Mouse (Mus musculus) ovary, postnatal 10 days (tissue): ENCODE measurements around the gene Cox11.

Experiments used
- DNase-seq: peaks from one replicate; pipeline ENCODE4 v3.0.0; 2022; ENCODE audit warnings: low spot score

The Cox11 gene

GRCm38 (mm10) chr11:90664345-90664986, 26.5 kb downstream of the Cox11 start:
- no peak for DNase-seq

GRCm38 (mm10) chr11:90665161-90665560, 27.2 kb downstream of the Cox11 start:
- no peak for DNase-seq

GRCm38 (mm10) chr11:90666144-90666757, 28.3 kb downstream of the Cox11 start:
- no peak for DNase-seq

- DNase-seq, result no peak
Measured at GRCm38 (mm10) chr11:90666916-90667315, 28.9 kb downstream of the Cox11 start.

- no peak for DNase-seq
Measured at GRCm38 (mm10) chr11:90667325-90667724, 29.4 kb downstream of the Cox11 start.

GRCm38 (mm10) chr11:90675479-90676110, 37.6 kb downstream of the Cox11 start:
- no peak for DNase-seq

GRCm38 (mm10) chr11:90677027-90677426, 39.1 kb downstream of the Cox11 start:
- no peak for DNase-seq

- DNase-seq, result no peak
Measured at GRCm38 (mm10) chr11:90677771-90678288, 39.9 kb downstream of the Cox11 start.

GRCm38 (mm10) chr11:90678582-90678981, 40.6 kb downstream of the Cox11 start:
- no peak for DNase-seq

GRCm38 (mm10) chr11:90681171-90681570, 43.2 kb downstream of the Cox11 start:
- no peak for DNase-seq

GRCm38 (mm10) chr11:90684765-90685164, 46.8 kb downstream of the Cox11 start:
- DNase-seq, result no peak

GRCm38 (mm10) chr11:90685196-90685595, 47.2 kb downstream of the Cox11 start:
- no peak for DNase-seq

GRCm38 (mm10) chr11:90686287-90687025, 48.5 kb downstream of the Cox11 start:
- DNase-seq, result no peak

- DNase-seq, result no peak
Measured at GRCm38 (mm10) chr11:90687040-90687439, 49.1 kb downstream of the Cox11 start.

GRCm38 (mm10) chr11:90687460-90688416, 49.8 kb downstream of the Cox11 start, which contains the start of gene Tom1l1:
Tom1l1 (minus strand) TSS chr11:90688366.
- DNase-seq, result peak; percentile 52

- no peak for DNase-seq
Measured at GRCm38 (mm10) chr11:90690361-90690760, 52.4 kb downstream of the Cox11 start.

- DNase-seq, result no peak
Measured at GRCm38 (mm10) chr11:90694206-90694605, 56.2 kb downstream of the Cox11 start.
